Mouse (Mus musculus) natural killer cell, adult 2 months (primary cell): ENCODE measurements around the gene Atp5g3.
"Not testable (repeated sequence)": the region's sequence is repeated elsewhere in the genome, so short reads cannot be mapped to it uniquely, and the experiment has no call there.

Experiments used
- DNase-seq, 2 experiments: peaks; one replicate each; pipeline ENCODE4 v3.0.0; 2022; ENCODE audit warnings: low spot score in 2 of 2

The Atp5g3 gene

GRCm38 (mm10) chr2:73911175-73911700, at the start of gene Atp5g3:
Gene Atp5g3, minus strand, starts transcription at chr2:73911326.
- peak; percentile 88 to 91 for DNase-seq

GRCm38 (mm10) chr2:73958342-73958741, 47.2 kb upstream of the Atp5g3 start:
- no peak for DNase-seq

GRCm38 (mm10) chr2:73953612-73954011, 42.5 kb upstream of the Atp5g3 start:
- DNase-seq: no peak

GRCm38 (mm10) chr2:73952597-73953219, 41.6 kb upstream of the Atp5g3 start:
- no peak for DNase-seq

- DNase-seq: no peak
These were observed 36.2 kb upstream of the Atp5g3 start for GRCm38 (mm10) chr2:73947360-73947759.

GRCm38 (mm10) chr2:73943735-73944134, 32.6 kb upstream of the Atp5g3 start:
- no peak for DNase-seq

- DNase-seq: no peak
These were observed 31.7 kb upstream of the Atp5g3 start for GRCm38 (mm10) chr2:73942844-73943243.

GRCm38 (mm10) chr2:73941281-73941680, 30.2 kb upstream of the Atp5g3 start:
- DNase-seq: no peak

GRCm38 (mm10) chr2:73940471-73940870, 29.3 kb upstream of the Atp5g3 start:
- no peak for DNase-seq

- no peak for DNase-seq
These were observed 27.8 kb upstream of the Atp5g3 start for GRCm38 (mm10) chr2:73938896-73939295.

GRCm38 (mm10) chr2:73932676-73933313, 21.7 kb upstream of the Atp5g3 start:
- DNase-seq: no peak

- no peak for DNase-seq
These were observed 16.6 kb upstream of the Atp5g3 start for GRCm38 (mm10) chr2:73927711-73928110.

- DNase-seq: no peak
These were observed 14.4 kb upstream of the Atp5g3 start for GRCm38 (mm10) chr2:73925539-73925938.

- no peak for DNase-seq
These were observed 14.0 kb upstream of the Atp5g3 start for GRCm38 (mm10) chr2:73925089-73925488.

GRCm38 (mm10) chr2:73919642-73920041, 8.5 kb upstream of the Atp5g3 start:
- DNase-seq: no peak

- DNase-seq: no peak
These were observed 1.1 kb upstream of the Atp5g3 start for GRCm38 (mm10) chr2:73912264-73912663.

GRCm38 (mm10) chr2:73910571-73911174, 453 bp downstream of the Atp5g3 start:
- DNase-seq: peak; percentile 29 to 41

GRCm38 (mm10) chr2:73909116-73909515, 2.0 kb downstream of the Atp5g3 start:
- no peak for DNase-seq

GRCm38 (mm10) chr2:73904679-73905078, 6.4 kb downstream of the Atp5g3 start:
- DNase-seq: not testable (repeated sequence)

- no peak for DNase-seq
These were observed 7.6 kb downstream of the Atp5g3 start for GRCm38 (mm10) chr2:73903536-73903935.

- DNase-seq: not testable (repeated sequence)
These were observed 8.8 kb downstream of the Atp5g3 start for GRCm38 (mm10) chr2:73902328-73902727.

- DNase-seq: no peak
These were observed 10.0 kb downstream of the Atp5g3 start for GRCm38 (mm10) chr2:73901169-73901568.

GRCm38 (mm10) chr2:73900364-73900763, 10.8 kb downstream of the Atp5g3 start:
- DNase-seq: no peak
